Mouse (Mus musculus): ENCODE measurements around the gene Dynll2. TPM values are rescaled to one million over a fixed set of nuclear protein-coding genes. Genes with fewer than 3 reads are reported as not detected.

Gene Dynll2
- 25.2 TPM for total RNA-seq (2023)

DNA sequence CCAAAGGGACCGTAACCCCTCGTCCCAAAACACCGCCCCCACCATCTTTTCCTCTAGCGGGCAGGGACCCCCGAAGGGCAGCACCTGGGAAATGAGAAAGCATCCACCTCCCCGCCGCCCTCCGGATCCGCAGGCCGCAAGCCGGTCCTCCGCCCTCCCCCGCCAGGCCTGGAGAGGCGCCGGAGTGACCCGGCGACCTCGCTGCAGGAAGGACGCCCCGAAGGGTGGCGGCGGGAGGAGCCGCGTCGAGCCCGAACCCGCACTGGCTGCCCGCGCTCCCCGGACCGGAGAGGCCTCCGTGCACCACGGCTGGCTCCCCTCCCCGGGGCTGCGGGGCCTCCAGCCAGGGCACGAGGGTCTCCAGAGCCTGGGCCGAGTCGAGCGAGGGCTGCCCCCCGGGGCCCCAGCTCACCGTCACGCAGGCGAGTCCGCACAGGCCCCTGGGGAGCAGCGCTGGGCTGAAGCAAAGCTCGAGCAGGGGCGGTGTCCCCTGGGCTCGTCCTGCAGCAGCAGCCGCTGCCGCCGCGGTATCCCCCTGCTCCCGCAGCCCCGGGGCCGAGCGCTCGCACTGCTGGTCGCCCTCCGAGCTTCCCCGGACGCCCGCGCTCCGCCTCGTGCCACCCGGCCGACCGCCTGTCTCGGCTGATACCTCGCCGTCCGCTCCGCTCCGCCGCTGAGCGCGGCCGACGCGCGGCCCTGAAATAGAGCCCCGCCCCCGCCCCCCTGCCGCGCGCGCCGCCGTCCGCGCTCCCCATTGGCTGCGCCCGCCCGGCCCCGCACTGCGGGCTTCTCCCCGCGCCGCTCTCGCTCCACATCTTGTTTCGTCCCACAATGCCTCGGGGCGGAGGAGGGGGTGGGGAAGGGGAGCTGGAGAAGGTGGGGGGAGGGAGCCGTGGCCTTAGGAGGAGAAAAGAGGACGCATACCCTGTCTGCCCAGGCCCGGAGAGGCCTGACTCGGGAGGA is at the start of gene Dynll2:
Gene Dynll2, minus strand, starts transcription at position 703 of the 963 bp plus-strand sequence.

Other genes with a start within 250 kb of the Dynll2 start
- 160 TPM for gene Supt4a, start 250.0 kb downstream of the Dynll2 start, total RNA-seq (2023)
- 5.2 TPM for gene Tspoap1, start 227.0 kb downstream of the Dynll2 start, total RNA-seq (2023)
- gene Mpo, start 194.0 kb downstream of the Dynll2 start, total RNA-seq (2023): 1.1 TPM
- gene Lpo, start 159.2 kb downstream of the Dynll2 start, total RNA-seq (2023): not detected
- 12.7 TPM for gene Mks1, start 134.3 kb downstream of the Dynll2 start, total RNA-seq (2023)
- gene Epx, start 112.0 kb downstream of the Dynll2 start, total RNA-seq (2023): not detected
- gene Olfr462, start 95.3 kb downstream of the Dynll2 start, total RNA-seq (2023): not detected
- not detected for gene Olfr463, start 90.1 kb downstream of the Dynll2 start, total RNA-seq (2023)
- gene Olfr464, start 66.6 kb downstream of the Dynll2 start, total RNA-seq (2023): not detected
- 328 TPM for gene Srsf1, start 59.8 kb upstream of the Dynll2 start, total RNA-seq (2023)
- 50.8 TPM for gene Vezf1, start 80.7 kb upstream of the Dynll2 start, total RNA-seq (2023)
- gene Cuedc1, start 110.5 kb upstream of the Dynll2 start, total RNA-seq (2023): 7.2 TPM
- gene Mrps23, start 216.9 kb upstream of the Dynll2 start, total RNA-seq (2023): 59.9 TPM